Mouse (Mus musculus): ENCODE data around the gene Smpd3. TPM values are rescaled to one million over a fixed set of nuclear protein-coding genes. Genes with fewer than 3 reads are reported as not detected.
"Not testable (repeated sequence)": the region's sequence is repeated elsewhere in the genome, so short reads cannot be mapped to it uniquely, and the experiment has no call there.

The Smpd3 gene
- total RNA-seq, 1 experiment from 2014 or later = 0.25 TPM

- not testable (repeated sequence) for ATAC-seq (replicated peaks in 1 of 2; ENCODE audit: insufficient read depth in 1 of 2, low FRiP score in 2 of 2, low TSS enrichment in 1 of 2, low read depth in 1 of 2, poor library complexity in 2 of 2, severe bottlenecking in 2 of 2)
Measured at GRCm38 (mm10) chr8:106306711-106307248, 31.0 kb downstream of the Smpd3 start.

DNA sequence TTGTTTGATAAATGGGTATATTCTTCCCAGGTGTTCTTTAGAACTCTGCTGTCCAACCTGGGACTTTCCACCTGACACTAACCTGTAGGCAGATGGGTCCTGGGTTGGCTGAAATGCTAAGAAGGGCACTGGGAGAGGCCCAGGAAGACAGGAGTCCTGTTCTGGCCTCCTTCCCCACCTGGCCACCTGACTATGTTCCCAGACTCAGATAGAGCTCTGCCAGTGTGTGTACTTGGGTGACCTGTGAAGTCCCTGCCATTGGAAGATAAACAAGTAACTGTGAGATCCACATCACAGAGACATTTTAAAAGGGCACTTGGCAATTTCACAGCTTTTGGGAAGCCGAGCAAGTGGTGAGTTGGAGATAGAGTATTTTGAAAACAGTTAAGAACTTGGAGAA is 31.7 kb downstream of the Smpd3 start:
- ATAC-seq (replicated peaks in 1 of 2; ENCODE audit: insufficient read depth in 1 of 2, low FRiP score in 2 of 2, low TSS enrichment in 1 of 2, low read depth in 1 of 2, poor library complexity in 2 of 2, severe bottlenecking in 2 of 2) = no peak

- no peak for ATAC-seq (replicated peaks in 1 of 2; ENCODE audit: insufficient read depth in 1 of 2, low FRiP score in 2 of 2, low TSS enrichment in 1 of 2, low read depth in 1 of 2, poor library complexity in 2 of 2, severe bottlenecking in 2 of 2)
Measured at GRCm38 (mm10) chr8:106305301-106305700, 32.5 kb downstream of the Smpd3 start.

DNA sequence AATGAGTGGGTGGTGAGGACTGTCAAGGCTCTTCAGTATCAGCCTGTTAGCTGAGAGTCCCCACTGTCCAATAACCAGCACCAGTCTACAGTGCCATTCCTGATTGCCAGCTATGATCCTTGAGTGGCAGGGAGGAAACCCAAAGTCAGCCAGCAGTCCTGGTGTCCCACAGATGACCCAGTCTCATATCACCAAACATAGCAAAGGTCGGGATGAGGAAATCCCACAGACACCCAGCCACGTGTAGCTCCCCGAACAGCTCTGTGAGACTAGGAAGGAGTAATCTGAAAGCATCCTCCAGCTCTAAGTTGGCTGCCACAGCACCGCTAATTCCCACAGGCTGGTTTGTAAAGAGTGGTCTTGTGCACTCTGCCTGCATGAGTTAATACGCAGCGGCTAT is 33.5 kb downstream of the Smpd3 start:
- no peak for ATAC-seq (replicated peaks in 1 of 2; ENCODE audit: insufficient read depth in 1 of 2, low FRiP score in 2 of 2, low TSS enrichment in 1 of 2, low read depth in 1 of 2, poor library complexity in 2 of 2, severe bottlenecking in 2 of 2)

DNA sequence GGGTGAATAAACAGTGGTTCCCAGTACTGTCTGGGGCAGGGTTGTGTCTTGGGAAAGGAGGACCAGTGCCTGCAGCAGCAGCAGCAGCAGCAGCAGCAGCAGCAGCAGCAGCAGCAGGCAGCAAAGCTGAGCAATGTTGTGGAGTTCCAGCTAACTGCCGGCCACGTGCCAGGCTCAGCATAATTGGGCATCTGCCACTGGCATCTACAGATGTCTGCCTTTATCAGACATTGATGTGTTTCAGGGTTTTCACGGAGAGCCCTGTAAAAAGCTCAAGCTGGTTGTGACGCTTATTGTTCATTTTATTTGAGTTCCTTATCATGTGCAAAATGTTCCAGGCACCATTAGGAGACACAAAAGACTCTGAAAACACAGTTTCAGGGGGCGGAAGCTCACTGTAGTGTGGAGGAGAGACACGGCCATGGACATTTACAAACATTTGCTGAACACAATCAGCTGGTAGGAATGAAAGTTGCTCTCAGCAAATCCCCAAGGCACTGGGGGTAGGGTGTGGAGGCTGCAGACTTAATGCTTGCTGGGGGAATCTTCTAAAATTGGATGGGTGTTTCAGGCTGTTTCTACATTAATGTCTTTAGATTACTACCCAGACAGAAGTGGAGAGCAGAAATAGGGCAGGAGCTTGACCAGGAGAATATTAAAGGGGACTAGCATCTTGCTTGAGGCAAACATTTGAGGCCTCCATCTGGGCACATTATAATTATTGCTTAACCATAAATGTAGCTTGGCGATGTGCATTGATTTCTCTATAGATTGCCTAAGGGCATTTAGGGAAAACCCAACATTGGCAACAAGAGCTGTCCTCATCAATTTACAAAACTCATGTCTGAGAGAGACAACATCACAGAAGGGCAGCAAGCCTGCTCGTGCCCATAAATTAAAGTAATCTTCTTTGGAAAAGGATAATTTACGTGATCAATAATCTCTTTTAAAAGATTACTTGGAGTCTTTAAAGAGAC is 36.8 kb downstream of the Smpd3 start:
- no peak for ATAC-seq (replicated peaks in 1 of 2; ENCODE audit: insufficient read depth in 1 of 2, low FRiP score in 2 of 2, low TSS enrichment in 1 of 2, low read depth in 1 of 2, poor library complexity in 2 of 2, severe bottlenecking in 2 of 2)

- no peak for ATAC-seq (replicated peaks in 1 of 2; ENCODE audit: insufficient read depth in 1 of 2, low FRiP score in 2 of 2, low TSS enrichment in 1 of 2, low read depth in 1 of 2, poor library complexity in 2 of 2, severe bottlenecking in 2 of 2)
Measured at GRCm38 (mm10) chr8:106299686-106300085, 38.1 kb downstream of the Smpd3 start.

DNA sequence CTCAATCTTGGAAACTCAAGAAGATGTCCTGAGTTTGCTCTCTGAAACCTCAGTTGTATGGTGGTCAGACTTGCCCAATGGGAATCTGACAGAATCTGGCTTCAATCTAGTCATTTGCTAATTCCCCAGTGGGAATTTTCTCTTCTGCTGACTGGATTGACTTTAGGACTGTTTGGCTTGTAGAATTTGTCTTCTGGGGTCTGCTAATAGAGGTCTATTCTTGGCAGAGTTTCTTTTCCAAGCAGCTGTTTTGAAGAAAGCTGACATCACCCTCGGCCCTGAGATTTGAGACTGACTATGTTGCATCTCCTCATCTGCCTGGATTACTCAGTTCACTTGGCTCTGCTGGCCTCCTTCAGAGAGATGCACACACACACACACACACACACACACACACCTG is 38.9 kb downstream of the Smpd3 start:
- ATAC-seq (replicated peaks in 1 of 2; ENCODE audit: insufficient read depth in 1 of 2, low FRiP score in 2 of 2, low TSS enrichment in 1 of 2, low read depth in 1 of 2, poor library complexity in 2 of 2, severe bottlenecking in 2 of 2) = no peak

DNA sequence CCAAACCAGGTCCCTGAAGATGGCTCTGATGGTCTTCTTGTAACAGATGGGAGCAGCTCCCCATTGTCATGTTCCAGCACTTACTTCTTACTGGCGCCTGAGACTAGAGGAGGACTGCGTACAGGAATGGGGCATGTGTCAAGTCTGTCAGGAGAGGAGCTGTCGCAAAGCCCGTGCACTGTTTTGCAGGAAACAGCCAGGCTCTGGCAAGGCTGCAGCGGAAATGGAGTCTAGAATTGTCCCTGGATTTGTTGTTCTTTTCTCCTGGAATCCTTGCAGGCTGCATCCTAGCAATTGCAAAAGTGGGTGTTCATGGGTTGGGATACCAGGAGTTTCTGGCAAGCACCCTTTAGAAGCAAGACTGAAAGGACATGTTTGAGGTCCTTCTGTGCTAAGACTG is 39.5 kb downstream of the Smpd3 start:
- no peak for ATAC-seq (replicated peaks in 1 of 2; ENCODE audit: insufficient read depth in 1 of 2, low FRiP score in 2 of 2, low TSS enrichment in 1 of 2, low read depth in 1 of 2, poor library complexity in 2 of 2, severe bottlenecking in 2 of 2)

DNA sequence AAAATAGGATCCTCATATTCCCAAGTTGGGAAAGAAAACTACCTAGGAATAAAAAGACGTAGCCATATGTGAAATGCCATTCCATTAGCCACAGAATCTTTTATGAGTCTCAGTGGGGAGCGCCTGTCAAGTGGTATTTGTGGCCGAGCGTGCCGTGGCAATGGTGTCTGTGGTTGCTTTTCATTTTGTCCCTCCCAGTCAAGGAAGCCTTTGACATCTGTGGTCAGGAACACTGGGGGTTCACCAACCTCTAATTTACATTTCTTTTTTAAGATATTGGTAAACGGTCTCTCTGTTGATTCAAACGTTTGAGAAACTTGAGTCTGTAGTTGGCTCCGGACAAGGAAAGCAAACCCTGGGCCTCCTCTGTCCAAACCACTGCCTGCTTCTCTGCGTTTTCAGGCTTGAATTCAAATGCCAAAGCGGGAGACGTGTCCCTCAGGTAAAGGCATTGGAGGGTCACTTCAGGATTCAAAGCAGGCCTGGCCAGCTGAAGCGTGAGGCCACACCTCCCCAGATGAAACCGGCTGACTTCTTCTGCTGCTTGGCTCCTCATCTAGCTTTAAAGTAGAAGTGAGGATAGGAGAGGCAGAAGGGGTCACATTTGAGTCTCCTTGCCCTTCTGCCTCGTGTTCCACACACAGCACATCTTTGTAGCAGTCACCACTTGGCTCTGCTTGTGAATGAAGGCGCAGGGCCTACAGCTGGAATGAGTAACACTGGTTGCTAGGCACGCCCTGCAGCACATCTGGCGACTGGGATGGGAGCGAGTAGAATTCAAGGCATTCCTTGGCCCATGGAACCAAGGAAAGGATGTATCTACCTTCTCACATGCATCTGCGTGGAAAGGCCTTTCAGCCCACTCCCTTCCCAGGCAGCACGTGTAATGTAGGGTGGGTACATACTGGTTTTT is 45.0 kb downstream of the Smpd3 start:
- ATAC-seq (replicated peaks in 1 of 2; ENCODE audit: insufficient read depth in 1 of 2, low FRiP score in 2 of 2, low TSS enrichment in 1 of 2, low read depth in 1 of 2, poor library complexity in 2 of 2, severe bottlenecking in 2 of 2) = peak; percentile 80 to 81

GRCm38 (mm10) chr8:106289464-106289863 is 48.3 kb downstream of the Smpd3 start:
- no peak for ATAC-seq (replicated peaks in 1 of 2; ENCODE audit: insufficient read depth in 1 of 2, low FRiP score in 2 of 2, low TSS enrichment in 1 of 2, low read depth in 1 of 2, poor library complexity in 2 of 2, severe bottlenecking in 2 of 2)

GRCm38 (mm10) chr8:106288732-106289131 is 49.1 kb downstream of the Smpd3 start:
- no peak for ATAC-seq (replicated peaks in 1 of 2; ENCODE audit: insufficient read depth in 1 of 2, low FRiP score in 2 of 2, low TSS enrichment in 1 of 2, low read depth in 1 of 2, poor library complexity in 2 of 2, severe bottlenecking in 2 of 2)

- no peak for ATAC-seq (replicated peaks in 1 of 2; ENCODE audit: insufficient read depth in 1 of 2, low FRiP score in 2 of 2, low TSS enrichment in 1 of 2, low read depth in 1 of 2, poor library complexity in 2 of 2, severe bottlenecking in 2 of 2)
Measured at GRCm38 (mm10) chr8:106287445-106287844, 50.3 kb downstream of the Smpd3 start.

GRCm38 (mm10) chr8:106280844-106281243 is 56.9 kb downstream of the Smpd3 start:
- no peak for ATAC-seq (replicated peaks in 1 of 2; ENCODE audit: insufficient read depth in 1 of 2, low FRiP score in 2 of 2, low TSS enrichment in 1 of 2, low read depth in 1 of 2, poor library complexity in 2 of 2, severe bottlenecking in 2 of 2)

DNA sequence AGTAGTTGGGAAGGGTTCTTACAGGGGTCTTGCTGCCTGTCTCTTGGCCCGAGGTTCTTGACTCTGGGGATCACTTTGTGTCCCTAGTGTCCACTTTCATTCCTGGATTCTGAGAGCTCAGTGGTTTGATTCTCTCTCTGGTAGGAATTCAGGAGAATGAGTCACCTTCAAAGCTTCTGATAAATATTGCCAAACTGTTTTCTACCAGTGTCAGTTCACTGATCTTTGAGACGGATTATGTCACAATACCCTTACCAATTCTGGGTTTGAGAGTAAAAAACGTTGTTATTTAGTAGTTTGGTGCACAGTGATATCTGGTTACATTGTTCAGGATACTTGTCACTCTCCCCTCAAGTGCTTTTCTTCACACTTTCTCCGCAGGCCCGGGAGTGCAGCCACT is 57.6 kb downstream of the Smpd3 start:
- no peak for ATAC-seq (replicated peaks in 1 of 2; ENCODE audit: insufficient read depth in 1 of 2, low FRiP score in 2 of 2, low TSS enrichment in 1 of 2, low read depth in 1 of 2, poor library complexity in 2 of 2, severe bottlenecking in 2 of 2)

GRCm38 (mm10) chr8:106278367-106279042 is 59.3 kb downstream of the Smpd3 start:
- peak; percentile 50 to 58; a peak in 2 of 4 replicates for ATAC-seq (replicated peaks in 1 of 2; ENCODE audit: insufficient read depth in 1 of 2, low FRiP score in 2 of 2, low TSS enrichment in 1 of 2, low read depth in 1 of 2, poor library complexity in 2 of 2, severe bottlenecking in 2 of 2)

GRCm38 (mm10) chr8:106276709-106277317 is 61.0 kb downstream of the Smpd3 start:
- ATAC-seq (replicated peaks in 1 of 2; ENCODE audit: insufficient read depth in 1 of 2, low FRiP score in 2 of 2, low TSS enrichment in 1 of 2, low read depth in 1 of 2, poor library complexity in 2 of 2, severe bottlenecking in 2 of 2) = no peak

GRCm38 (mm10) chr8:106273468-106273867 is 64.3 kb downstream of the Smpd3 start:
- ATAC-seq (replicated peaks in 1 of 2; ENCODE audit: insufficient read depth in 1 of 2, low FRiP score in 2 of 2, low TSS enrichment in 1 of 2, low read depth in 1 of 2, poor library complexity in 2 of 2, severe bottlenecking in 2 of 2) = no peak

All from hematopoietic stem cell, adult 5-6 weeks (primary cell).